Mouse (Mus musculus): ENCODE data around the gene Zeb2.

DNA sequence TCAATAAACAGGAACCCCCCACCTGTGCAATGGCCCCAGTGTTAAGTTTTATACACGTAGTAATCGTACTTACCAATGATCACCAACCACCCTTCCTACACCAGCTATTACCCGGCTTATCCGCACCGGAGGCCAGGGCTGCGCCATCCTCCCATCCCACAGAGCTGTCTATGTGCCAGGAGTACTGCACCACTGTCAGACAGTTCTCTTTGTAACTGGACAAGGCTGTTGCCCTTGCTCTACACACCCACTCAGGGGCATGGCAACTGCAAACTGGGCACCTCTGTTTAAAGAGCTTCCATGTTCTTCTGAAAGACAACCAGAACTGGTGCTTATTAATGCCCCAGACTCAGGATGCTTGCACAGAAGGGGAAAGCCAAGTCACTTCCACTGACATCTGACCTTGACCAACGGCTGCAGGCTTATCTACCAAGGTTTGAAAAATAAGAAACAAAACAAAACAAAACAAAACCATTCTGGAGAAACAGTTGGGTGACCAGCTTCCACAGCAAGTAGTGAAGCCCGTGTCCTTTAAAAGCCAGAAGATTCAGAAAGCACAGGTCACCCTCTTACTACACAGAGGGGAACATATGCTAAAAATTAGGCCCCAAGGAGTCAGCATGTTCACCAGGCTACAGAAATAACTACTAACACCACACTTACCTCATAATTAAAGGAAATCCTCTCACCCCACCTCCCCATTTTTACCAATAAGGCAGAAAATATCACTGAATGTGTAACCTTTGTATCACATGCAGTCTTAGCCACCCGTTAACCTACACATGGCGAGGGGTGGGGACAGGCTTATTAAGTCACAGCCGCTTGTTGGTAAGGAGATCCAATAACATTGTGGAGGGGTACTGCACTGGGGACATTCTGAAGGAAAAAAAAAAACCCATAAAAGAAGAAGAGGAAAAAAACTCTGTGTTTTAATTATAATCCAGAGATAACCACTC is 62.8 kb downstream of the Zeb2 start:
- no peak for TF ChIP-seq GATA1 (IDR thresholded peaks at IDR 0.05; ENCODE audit: borderline replicate concordance, low read length)
- no peak for TF ChIP-seq FLI1 (IDR thresholded peaks at IDR 0.05; ENCODE audit: low read length)
